Mouse (Mus musculus) hindbrain, embryonic 14.5 days (tissue): ENCODE measurements around the gene Nckap5l. TPM values are rescaled to one million over a fixed set of nuclear protein-coding genes. Genes with fewer than 3 reads are reported as not detected.
A peak's percentile ranks its signal among the peaks of the same experiment; 100 is the strongest.

Experiments used
- ATAC-seq: fragments of 200-750 bp; cut with Nextera tagmentation; 2 replicates; pipeline ENCODE4 v1.8.0; 2017; ENCODE audit warnings: moderate number of reproducible peaks, mild to moderate bottlenecking, moderate TSS enrichment, moderate library complexity; ENCODE audit not compliant: low FRiP score
- DNase-seq: peaks from one replicate; pipeline ENCODE4 v3.0.0-alpha.2; 2015; ENCODE audit warnings: low spot score
- H3K27ac ChIP-seq: fragments of 300-500 bp; sonication (generic); 2 replicates; pipeline ENCODE4 v1.5.1; 2014; ENCODE audit warnings: mild to moderate bottlenecking, moderate library complexity
- H3K27me3 ChIP-seq: fragments of 300-500 bp; sonication (generic); 2 replicates; pipeline ENCODE4 v1.6.1; 2014; ENCODE audit warnings: mild to moderate bottlenecking, low read length, mixed read lengths; ENCODE audit not compliant: control insufficient read depth, insufficient read depth
- H3K36me3 ChIP-seq: fragments of 300-500 bp; sonication (generic); replicated peaks from 2 replicates; pipeline ENCODE4 v1.6.1; 2014; ENCODE audit not compliant: control insufficient read depth, insufficient read depth
- H3K4me1 ChIP-seq: fragments of 300-500 bp; sonication (generic); replicated peaks from 2 replicates; pipeline ENCODE4 v1.6.1; 2014; ENCODE audit warnings: antibody characterized with exemption, low read length, mixed read lengths; ENCODE audit not compliant: control insufficient read depth, insufficient read depth
- H3K4me2 ChIP-seq: fragments of 300-500 bp; sonication (generic); replicated peaks from 2 replicates; pipeline ENCODE4 v1.6.1; 2014; ENCODE audit warnings: mild to moderate bottlenecking, moderate library complexity
- H3K4me3 ChIP-seq: fragments of 300-500 bp; sonication (generic); replicated peaks from 2 replicates; pipeline ENCODE4 v1.5.1; 2014; ENCODE audit warnings: mild to moderate bottlenecking, low read length
- H3K9ac ChIP-seq: fragments of 300-500 bp; sonication (generic); 2 replicates; pipeline ENCODE4 v1.6.1; 2014
- H3K9me3 ChIP-seq: fragments of 300-500 bp; sonication (generic); 2 replicates; pipeline ENCODE4 v1.6.1; 2016; ENCODE audit warnings: low read length; ENCODE audit not compliant: control insufficient read depth
- WGBS: fragments of 180-500 bp; shearing (Covaris S2); extraction: QIAGEN DNeasy Blood & Tissue Kit; methylation state at CpG from one replicate; pipeline ENCODE4 v1.1.7; 2014; 5-methylcytosine and 5-hydroxymethylcytosine counted together
- polyA plus RNA-seq: library from polyadenylated mRNA; unstranded; fragments of >200 nt; fragmentation: Nextera tagmentation; extraction: Ambion mirVana; gene quantifications from 2 replicates; pipeline ENCODE4 v1.2.1, GENCODE M21; 2014

Nckap5l gene
- polyA plus RNA-seq, 1 experiment from 2014 or later, result 19.3 TPM

- peaks cover 19% of the 10 kb centered on the region; the same call in 1 of the 2 replicates for H3K4me1 ChIP-seq
- H3K4me3 ChIP-seq, result no peak overlapping the region
- H3K36me3 ChIP-seq, result no peaks in the 10 kb centered on the region
- H3K27ac ChIP-seq, result no peak overlapping the region
- no peaks in the 10 kb centered on the region for H3K9me3 ChIP-seq
- H3K4me2 ChIP-seq, result no peak overlapping the region
- no peak for DNase-seq
- ATAC-seq, result no peak
- H3K27me3 ChIP-seq, result no peaks in the 10 kb centered on the region
- 83% methylated on average over 4 of the region's 4 CpGs for WGBS
- H3K9ac ChIP-seq, result no peak overlapping the region
Observed at GRCm38 (mm10) chr15:99498356-99498755, 40.8 kb upstream of the Nckap5l start.

GRCm38 (mm10) chr15:99497527-99498242 lies 40.1 kb upstream of the Nckap5l start:
- no peak overlapping the region for H3K4me3 ChIP-seq
- H3K27ac ChIP-seq, result no peak overlapping the region
- no peak overlapping the region for H3K4me2 ChIP-seq
- DNase-seq (peak; percentile 50), ATAC-seq (no peak)
- H3K27me3 ChIP-seq, result no peaks in the 10 kb centered on the region
- no peak overlapping the region for H3K9ac ChIP-seq
- no peaks in the 10 kb centered on the region for H3K9me3 ChIP-seq
- WGBS, result 52% methylated on average over 12 of the region's 12 CpGs
- H3K4me1 ChIP-seq, result peaks cover 16% of the 10 kb centered on the region; the same call in 1 of the 2 replicates
- H3K36me3 ChIP-seq, result no peaks in the 10 kb centered on the region

GRCm38 (mm10) chr15:99497061-99497460 lies 39.5 kb upstream of the Nckap5l start:
- H3K9me3 ChIP-seq, result no peaks in the 10 kb centered on the region
- no peaks in the 10 kb centered on the region for H3K27me3 ChIP-seq
- H3K36me3 ChIP-seq, result no peaks in the 10 kb centered on the region
- H3K4me2 ChIP-seq, result no peak overlapping the region
- WGBS, result 7% methylated on average over 4 of the region's 4 CpGs
- ATAC-seq, result peak; percentile 72; the same call in 1 of the 2 replicates
- peaks cover 10% of the 10 kb centered on the region; the same call in 1 of the 2 replicates for H3K4me1 ChIP-seq
- H3K9ac ChIP-seq, result no peak overlapping the region
- H3K4me3 ChIP-seq, result no peak overlapping the region
- peak; percentile 87 for DNase-seq
- H3K27ac ChIP-seq, result no peak overlapping the region

GRCm38 (mm10) chr15:99484745-99485144 lies 27.2 kb upstream of the Nckap5l start:
- no peak overlapping the region for H3K9ac ChIP-seq
- H3K27me3 ChIP-seq, result no peaks in the 10 kb centered on the region
- H3K36me3 ChIP-seq, result no peaks in the 10 kb centered on the region
- 69% methylated on average over 6 of the region's 6 CpGs for WGBS
- H3K27ac ChIP-seq, result no peak overlapping the region
- H3K4me1 ChIP-seq, result no peaks in the 10 kb centered on the region
- DNase-seq (no peak), ATAC-seq (no peak)
- H3K4me2 ChIP-seq, result no peak overlapping the region
- H3K9me3 ChIP-seq, result no peaks in the 10 kb centered on the region
- no peak overlapping the region for H3K4me3 ChIP-seq

GRCm38 (mm10) chr15:99475814-99476213 lies 18.3 kb upstream of the Nckap5l start:
- 80% methylated on average over 1 of the region's 1 CpGs for WGBS
- DNase-seq, result no peak
- no peak overlapping the region for H3K27ac ChIP-seq
- peaks cover 8% of the 10 kb centered on the region for H3K4me1 ChIP-seq
- no peak overlapping the region for H3K4me2 ChIP-seq
- no peaks in the 10 kb centered on the region for H3K36me3 ChIP-seq
- no peaks in the 10 kb centered on the region for H3K27me3 ChIP-seq
- ATAC-seq, result no peak
- no peak overlapping the region for H3K9ac ChIP-seq
- H3K4me3 ChIP-seq, result no peak overlapping the region
- no peaks in the 10 kb centered on the region for H3K9me3 ChIP-seq

- peak within 1 kb of the TSS; percentile 75 for H3K4me3 ChIP-seq
- H3K9me3 ChIP-seq, result no peaks in the 10 kb centered on the region
- H3K36me3 ChIP-seq, result no peaks in the 10 kb centered on the region
- no peaks in the 10 kb centered on the region for H3K27me3 ChIP-seq
- H3K9ac ChIP-seq, result peak within 1 kb of the TSS; percentile 83
- WGBS, result 2% methylated on average over 26 of the region's 26 CpGs
- H3K27ac ChIP-seq, result peak within 1 kb of the TSS; percentile 88
- ATAC-seq (peak; percentile 84), DNase-seq (peak; percentile 94)
- H3K4me1 ChIP-seq, result peaks cover 8% of the 10 kb centered on the region
- peak within 1 kb of the TSS; percentile 69 for H3K4me2 ChIP-seq
Observed at GRCm38 (mm10) chr15:99474576-99474926, 17.0 kb upstream of the Nckap5l start, which contains the start of gene Bcdin3d. Bcdin3d (minus strand) TSS chr15:99474730.

- Histone ChIP-seq H3K4me3 (peak overlapping the region; percentile 75), H3K9me3 (no peaks in the 10 kb centered on the region), H3K4me2 (peak overlapping the region; percentile 69), H3K9ac (peak overlapping the region; percentile 83), H3K4me1 (peaks cover 8% of the 10 kb centered on the region), H3K27me3 (no peaks in the 10 kb centered on the region), H3K36me3 (no peaks in the 10 kb centered on the region), H3K27ac (peak overlapping the region; percentile 88)
- WGBS, result 5% methylated on average over 38 of the region's 38 CpGs
- ATAC-seq, result peak; percentile 73
- DNase-seq, result peak; percentile 74
Observed at GRCm38 (mm10) chr15:99473801-99474575, 16.4 kb upstream of the Nckap5l start.

GRCm38 (mm10) chr15:99472972-99473371 lies 15.4 kb upstream of the Nckap5l start:
- DNase-seq, result no peak
- no peak overlapping the region for H3K9ac ChIP-seq
- 89% methylated on average over 7 of the region's 7 CpGs for WGBS
- no peaks in the 10 kb centered on the region for H3K9me3 ChIP-seq
- H3K27ac ChIP-seq, result no peak overlapping the region
- no peak overlapping the region for H3K4me2 ChIP-seq
- H3K4me1 ChIP-seq, result peaks cover 8% of the 10 kb centered on the region
- no peak for ATAC-seq
- no peaks in the 10 kb centered on the region for H3K36me3 ChIP-seq
- no peak overlapping the region for H3K4me3 ChIP-seq
- no peaks in the 10 kb centered on the region for H3K27me3 ChIP-seq

- no peak overlapping the region for H3K27ac ChIP-seq
- H3K27me3 ChIP-seq, result no peaks in the 10 kb centered on the region
- DNase-seq (no peak), ATAC-seq (no peak)
- H3K9me3 ChIP-seq, result no peaks in the 10 kb centered on the region
- no peak overlapping the region for H3K4me2 ChIP-seq
- H3K4me1 ChIP-seq, result peaks cover 8% of the 10 kb centered on the region
- no peaks in the 10 kb centered on the region for H3K36me3 ChIP-seq
- H3K4me3 ChIP-seq, result no peak overlapping the region
- WGBS, result 80% methylated on average over 14 of the region's 14 CpGs
- no peak overlapping the region for H3K9ac ChIP-seq
Observed at GRCm38 (mm10) chr15:99471677-99472063, 14.1 kb upstream of the Nckap5l start.
